Mouse (Mus musculus) MEL (cell line): ENCODE data around the gene Auts2. TPM values are rescaled to one million over a fixed set of nuclear protein-coding genes. Genes with fewer than 3 reads are reported as not detected.

Experiments
- DNase-seq: peaks from one replicate; pipeline ENCODE4 v3.0.0; 2011; ENCODE audit warnings: low read depth, low spot score
- H3K27ac ChIP-seq: 2 replicates; pipeline ENCODE4 v1.5.1; 2012; ENCODE audit warnings: low read depth, mild to moderate bottlenecking, control low read depth, low read length, moderate library complexity; ENCODE audit not compliant: control insufficient read depth
- H3K27me3 ChIP-seq, 2 experiments: fragments of 150-350 bp in 1 of 2; sonication (generic) in 1 of 2; 2 replicates each; pipeline ENCODE4 v1.6.1; 2012; ENCODE audit warnings: low read length in 2 of 2, mild to moderate bottlenecking in 2 of 2, improper control_type of control experiment in 1 of 2, moderate library complexity in 1 of 2; ENCODE audit not compliant: insufficient read depth in 2 of 2, control insufficient read depth in 1 of 2
- H3K36me3 ChIP-seq, 2 experiments: 2 replicates each; pipeline ENCODE4 v1.6.1; 2012 to 2014; ENCODE audit warnings: low read length in 2 of 2, improper control_type of control experiment in 1 of 2, inconsistent platforms in 1 of 2, mild to moderate bottlenecking in 1 of 2; ENCODE audit not compliant: insufficient read depth in 2 of 2, control insufficient read depth in 1 of 2
- H3K4me1 ChIP-seq, 2 experiments: fragments of 150-350 bp in 1 of 2; sonication (generic) in 1 of 2; 2 replicates each; pipeline ENCODE4 v1.6.1; 2012; ENCODE audit warnings: low read length in 2 of 2, improper control_type of control experiment in 1 of 2, mild to moderate bottlenecking in 1 of 2; ENCODE audit not compliant: insufficient read depth in 2 of 2, control insufficient read depth in 1 of 2
- H3K4me3 ChIP-seq, 2 experiments: fragments of 150-350 bp in 1 of 2; sonication (generic) in 1 of 2; 2 replicates each; pipeline ENCODE4 v1.5.1; 2012; ENCODE audit warnings: low read depth in 2 of 2, low read length in 2 of 2, mild to moderate bottlenecking in 2 of 2, moderate library complexity in 2 of 2, control low read depth in 1 of 2, improper control_type of control experiment in 1 of 2; ENCODE audit not compliant: control insufficient read depth in 1 of 2, insufficient read depth in 1 of 2
- H3K79me2 ChIP-seq: 2 replicates; pipeline ENCODE4 v1.6.1; 2012; ENCODE audit warnings: mild to moderate bottlenecking, low read length, moderate library complexity; ENCODE audit not compliant: control insufficient read depth, poor library complexity, insufficient read depth
- H3K9ac ChIP-seq: 2 replicates; pipeline ENCODE4 v1.6.1; 2012; ENCODE audit warnings: low read depth, mild to moderate bottlenecking, control low read depth, low read length, moderate library complexity; ENCODE audit not compliant: control insufficient read depth, poor library complexity, severe bottlenecking
- H3K9me3 ChIP-seq: fragments of 150-350 bp; sonication (generic); replicated peaks from 2 replicates; pipeline ENCODE4 v1.6.1; 2012; ENCODE audit warnings: mild to moderate bottlenecking, low read length, improper control_type of control experiment, moderate library complexity; ENCODE audit not compliant: insufficient read depth
- BHLHE40 ChIP-seq: IDR thresholded peaks from 2 replicates; pipeline ENCODE4 v1.6.1; 2012; ENCODE audit warnings: low read depth, mild to moderate bottlenecking, inconsistent platforms, low read length, improper control_type of control experiment, borderline replicate concordance
- CHD1 ChIP-seq: IDR thresholded peaks from 2 replicates; pipeline ENCODE4 v1.6.1; 2012; ENCODE audit warnings: low read depth, mild to moderate bottlenecking, inconsistent platforms, low read length, improper control_type of control experiment
- CHD2 ChIP-seq: IDR thresholded peaks from 2 replicates; pipeline ENCODE4 v1.6.1; 2011; ENCODE audit warnings: low read length, improper control_type of control experiment
- CTCF ChIP-seq, 3 experiments: IDR thresholded peaks in 2 of 3; conservative IDR thresholded peaks in 1 of 3; 2 replicates each; pipeline ENCODE4 v1.5.1; 2011 to 2012; ENCODE audit warnings: low read length in 3 of 3, low read depth in 2 of 3, mild to moderate bottlenecking in 2 of 3, improper control_type of control experiment in 1 of 3, inconsistent platforms in 1 of 3, mixed read lengths in 1 of 3, moderate library complexity in 1 of 3; ENCODE audit not compliant: control insufficient read depth in 1 of 3, insufficient read depth in 1 of 3, poor library complexity in 1 of 3, severe bottlenecking in 1 of 3
- ETS1 ChIP-seq: IDR thresholded peaks from 2 replicates; pipeline ENCODE4 v1.6.1; 2012; ENCODE audit warnings: low read depth, mild to moderate bottlenecking, inconsistent platforms, low read length, improper control_type of control experiment, moderate library complexity
- GABPA ChIP-seq: IDR thresholded peaks from 2 replicates; pipeline ENCODE4 v1.6.1; 2012; ENCODE audit warnings: low read depth, mild to moderate bottlenecking, inconsistent platforms, low read length, improper control_type of control experiment, moderate library complexity
- GATA1 ChIP-seq: IDR thresholded peaks from 2 replicates; pipeline ENCODE4 v1.6.1; 2011; ENCODE audit warnings: low read depth, low read length, improper control_type of control experiment
- JUND ChIP-seq: IDR thresholded peaks from 2 replicates; pipeline ENCODE4 v1.6.1; 2011; ENCODE audit warnings: low read depth, mild to moderate bottlenecking, improper control_type of control experiment, low read length
- KAT2A ChIP-seq: conservative IDR thresholded peaks from 2 replicates; pipeline ENCODE4 v1.6.1; 2012; ENCODE audit warnings: low read depth, low read length, improper control_type of control experiment, inconsistent platforms
- MAX ChIP-seq: IDR thresholded peaks from 2 replicates; pipeline ENCODE4 v1.6.1; 2011; ENCODE audit warnings: low read length, improper control_type of control experiment
- MYB ChIP-seq: IDR thresholded peaks from 2 replicates; pipeline ENCODE4 v1.6.1; 2011; ENCODE audit warnings: mild to moderate bottlenecking, low read depth, low read length, improper control_type of control experiment
- NRF1 ChIP-seq: IDR thresholded peaks from 2 replicates; pipeline ENCODE4 v1.6.1; 2014; ENCODE audit warnings: low read depth, mild to moderate bottlenecking, inconsistent platforms, low read length, improper control_type of control experiment, moderate library complexity; ENCODE audit not compliant: poor library complexity, insufficient read depth, severe bottlenecking
- POLR2AphosphoS2 ChIP-seq: IDR thresholded peaks from 2 replicates; pipeline ENCODE4 v1.6.1; 2011; ENCODE audit warnings: low read length, improper control_type of control experiment
- SIN3A ChIP-seq: IDR thresholded peaks from 2 replicates; pipeline ENCODE4 v1.6.1; 2012; ENCODE audit warnings: low read length, improper control_type of control experiment, inconsistent platforms
- SMC3 ChIP-seq: IDR thresholded peaks from 2 replicates; pipeline ENCODE4 v1.6.1; 2011; ENCODE audit warnings: low read depth, low read length, improper control_type of control experiment
- TCF12 ChIP-seq: IDR thresholded peaks from 2 replicates; pipeline ENCODE4 v1.6.1; 2014; ENCODE audit warnings: low read depth, mild to moderate bottlenecking, inconsistent platforms, low read length, improper control_type of control experiment, moderate library complexity
- UBTF ChIP-seq: IDR thresholded peaks from 2 replicates; pipeline ENCODE4 v1.6.1; 2012; ENCODE audit warnings: low read depth, mild to moderate bottlenecking, inconsistent platforms, low read length, improper control_type of control experiment, moderate library complexity, borderline replicate concordance; ENCODE audit not compliant: insufficient read depth
- USF1 ChIP-seq: IDR thresholded peaks from 2 replicates; pipeline ENCODE4 v1.6.1; 2014; ENCODE audit warnings: low read depth, mild to moderate bottlenecking, inconsistent platforms, low read length, improper control_type of control experiment, moderate library complexity
- ZKSCAN1 ChIP-seq: IDR thresholded peaks from 2 replicates; pipeline ENCODE4 v1.6.1; 2012; ENCODE audit warnings: low read depth, mild to moderate bottlenecking, inconsistent platforms, low read length, improper control_type of control experiment, moderate library complexity
- polyA plus RNA-seq, 2 experiments: library from polyadenylated mRNA; stranded (reverse) in 1 of 2; unstranded in 1 of 2; fragments of >175 nt in 1 of 2; fragments of >200 nt in 1 of 2; gene quantifications; 2 replicates each; pipeline versions ENCODE4 v1.2.1 to v1.2.4; 2012; ENCODE audit warnings: low replicate concordance in 2 of 2, low read depth in 1 of 2; ENCODE audit not compliant: insufficient read length in 2 of 2, insufficient read depth in 1 of 2, missing spikeins in 1 of 2
- total RNA-seq: library from RNA; depleted of rRNA; stranded (reverse); fragments of 300-350 nt; gene quantifications from 2 replicates; pipeline ENCODE4 v1.2.3, GENCODE M21; 2012

Auts2 gene
- total and polyA plus RNA-seq, 3 experiments, result not detected

GRCm38 (mm10) chr5:131679523-131679922 is 863.6 kb downstream of the Auts2 start:
- Histone ChIP-seq H3K9ac (no peak overlapping the region), H3K4me3 (no peak overlapping the region), H3K36me3 (no peaks in the 10 kb centered on the region), H3K79me2 (no peaks in the 10 kb centered on the region), H3K9me3 (no peaks in the 10 kb centered on the region), H3K27ac (no peak overlapping the region), H3K27me3 (no peaks in the 10 kb centered on the region), H3K4me1 (no peaks in the 10 kb centered on the region)
- no peak for TF ChIP-seq CHD2
- TF ChIP-seq KAT2A, result no peak
- no peak for TF ChIP-seq POLR2AphosphoS2
- TF ChIP-seq GATA1, result no peak
- TF ChIP-seq CTCF (IDR thresholded peaks at IDR 0.05 in 2 of 3, conservative IDR thresholded peaks at IDR 0.05 in 1 of 3; ENCODE audit: control insufficient read depth in 1 of 3, insufficient read depth in 1 of 3, low read depth in 2 of 3, low read length in 3 of 3, poor library complexity in 1 of 3, severe bottlenecking in 1 of 3), result no peak
- no peak for TF ChIP-seq BHLHE40
- TF ChIP-seq JUND, result no peak
- TF ChIP-seq MYB, result no peak
- TF ChIP-seq SIN3A, result no peak
- TF ChIP-seq MAX, result no peak
- TF ChIP-seq USF1, result no peak
- DNase-seq, result no peak

DNA sequence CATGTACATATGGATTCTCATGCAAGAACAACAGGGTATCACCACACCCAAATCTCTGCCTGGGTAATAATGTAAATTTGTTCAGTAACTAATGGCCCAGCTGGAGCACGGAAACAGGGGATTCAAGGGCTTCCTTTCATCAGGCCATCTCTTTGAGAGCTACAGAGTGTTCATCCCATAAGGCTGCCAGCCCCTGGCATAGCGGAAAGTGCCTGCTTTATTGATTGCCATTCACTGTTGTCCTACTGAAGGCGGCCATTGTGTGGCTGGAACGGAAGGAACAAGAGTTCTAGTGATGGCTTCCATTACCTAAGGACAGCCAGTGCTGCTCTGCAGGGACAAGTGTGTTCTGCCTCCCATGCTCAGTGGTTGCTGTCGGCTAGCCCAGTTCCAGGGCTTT is 865.6 kb downstream of the Auts2 start:
- H3K9ac ChIP-seq, result no peak overlapping the region
- H3K27me3 ChIP-seq, result no peaks in the 10 kb centered on the region
- H3K36me3 ChIP-seq, result no peaks in the 10 kb centered on the region
- TF ChIP-seq CHD2 (no peak), ETS1 (no peak), SMC3 (no peak), GABPA (no peak), TCF12 (no peak), CTCF (IDR thresholded peaks at IDR 0.05 in 2 of 3, conservative IDR thresholded peaks at IDR 0.05 in 1 of 3; ENCODE audit: control insufficient read depth in 1 of 3, insufficient read depth in 1 of 3, low read depth in 2 of 3, low read length in 3 of 3, poor library complexity in 1 of 3, severe bottlenecking in 1 of 3) (no peak), JUND (no peak), CHD1 (no peak), UBTF (no peak), GATA1 (no peak), ZKSCAN1 (no peak), SIN3A (no peak), KAT2A (no peak), MYB (no peak), NRF1 (no peak)
- no peaks in the 10 kb centered on the region for H3K9me3 ChIP-seq
- no peaks in the 10 kb centered on the region for H3K4me1 ChIP-seq
- no peak overlapping the region for H3K4me3 ChIP-seq
- DNase-seq, result no peak
- H3K79me2 ChIP-seq, result no peaks in the 10 kb centered on the region
- no peak overlapping the region for H3K27ac ChIP-seq
